Mouse (Mus musculus): ENCODE measurements at regions not wholly inside any gene's neighbourhood (a gene's known extent, or its start where the extent isn't known, plus 50 kb on each side); places are given as distances from the start of the nearest gene placed in this dataset.
A peak's percentile ranks its signal among the peaks of the same experiment; 100 is the strongest.
"Not testable (repeated sequence)": the region's sequence is repeated elsewhere in the genome, so short reads cannot be mapped to it uniquely, and the experiment has no call there.

DNA sequence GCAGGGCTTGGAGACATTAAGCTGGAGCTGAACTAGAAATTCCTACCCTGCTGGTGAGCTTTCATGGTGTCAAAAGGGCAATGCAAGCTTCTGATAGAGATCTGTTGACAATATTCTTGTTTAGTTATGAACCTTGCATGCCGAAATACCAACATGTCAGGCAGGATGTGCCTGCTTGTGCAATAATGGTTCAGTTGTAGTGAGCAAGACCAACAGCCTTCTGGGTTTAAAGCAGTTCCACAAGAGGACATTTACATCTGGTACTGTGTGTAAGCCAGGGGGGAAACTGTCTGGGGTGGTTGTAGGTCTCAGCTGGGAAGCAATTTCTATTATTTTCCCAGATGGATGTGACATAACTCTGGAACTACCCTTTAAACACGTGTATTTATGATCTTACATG lies 987.6 kb upstream of the Gm38303 start:
- DNase-seq: no peak

DNA sequence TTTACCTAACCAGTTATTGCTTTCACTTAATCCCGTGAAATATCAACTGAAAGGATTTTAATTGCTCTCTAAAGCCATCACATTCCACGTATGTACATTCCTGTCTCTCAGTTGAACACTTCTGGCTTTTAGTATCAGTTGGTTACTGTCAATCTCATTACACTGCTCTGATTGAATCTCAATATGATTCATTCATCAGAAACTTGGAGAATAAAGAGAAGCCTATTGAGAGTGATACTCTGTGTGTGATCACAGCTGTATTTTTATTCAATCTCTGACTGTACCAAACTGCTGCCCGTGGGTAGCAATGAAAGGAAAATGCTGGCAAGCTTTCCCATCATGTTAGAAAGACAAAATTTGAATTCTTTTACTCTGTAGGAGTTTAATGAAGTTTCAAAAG lies 957.5 kb upstream of the Gm38303 start:
- no peak for DNase-seq

DNA sequence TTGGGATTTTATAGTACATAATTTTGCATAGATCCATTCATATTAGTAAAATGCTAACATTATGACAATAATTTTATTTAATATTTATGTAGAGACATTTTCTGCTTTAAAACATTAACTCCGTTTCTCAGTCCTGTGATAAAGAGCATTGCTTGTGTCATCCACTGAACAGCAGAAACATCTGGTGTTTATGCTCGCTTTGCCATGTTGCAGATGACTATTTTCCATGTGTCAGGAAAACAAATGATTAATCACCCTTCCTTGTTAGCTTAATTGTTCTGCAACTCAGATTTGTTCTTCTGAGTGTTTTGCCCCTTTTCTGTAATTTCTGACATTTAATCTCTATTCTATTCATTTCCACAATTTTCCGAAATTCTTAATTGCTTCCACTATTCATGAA lies 925.6 kb upstream of the Gm38303 start:
- no peak for DNase-seq

DNA sequence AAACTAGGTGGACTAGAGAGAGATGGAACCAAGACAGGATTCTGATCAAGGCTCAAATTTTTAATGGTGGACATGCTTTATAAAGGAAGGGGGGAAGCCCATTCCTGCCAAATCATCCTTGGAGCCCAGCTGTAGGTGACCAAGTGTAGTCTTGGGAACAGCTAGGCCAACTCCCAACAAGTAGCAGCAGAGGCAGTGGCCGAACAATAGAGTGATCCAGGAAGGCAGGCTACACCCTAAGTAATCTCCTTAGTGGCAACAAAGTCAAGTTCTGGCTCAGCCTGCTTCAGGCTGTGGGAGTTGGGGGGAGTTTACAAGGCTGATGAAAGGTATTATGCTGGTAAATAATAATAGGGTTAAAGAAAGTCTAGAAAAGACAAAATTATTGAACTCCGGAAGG lies 878.5 kb upstream of the Gm38303 start:
- no peak for DNase-seq

DNA sequence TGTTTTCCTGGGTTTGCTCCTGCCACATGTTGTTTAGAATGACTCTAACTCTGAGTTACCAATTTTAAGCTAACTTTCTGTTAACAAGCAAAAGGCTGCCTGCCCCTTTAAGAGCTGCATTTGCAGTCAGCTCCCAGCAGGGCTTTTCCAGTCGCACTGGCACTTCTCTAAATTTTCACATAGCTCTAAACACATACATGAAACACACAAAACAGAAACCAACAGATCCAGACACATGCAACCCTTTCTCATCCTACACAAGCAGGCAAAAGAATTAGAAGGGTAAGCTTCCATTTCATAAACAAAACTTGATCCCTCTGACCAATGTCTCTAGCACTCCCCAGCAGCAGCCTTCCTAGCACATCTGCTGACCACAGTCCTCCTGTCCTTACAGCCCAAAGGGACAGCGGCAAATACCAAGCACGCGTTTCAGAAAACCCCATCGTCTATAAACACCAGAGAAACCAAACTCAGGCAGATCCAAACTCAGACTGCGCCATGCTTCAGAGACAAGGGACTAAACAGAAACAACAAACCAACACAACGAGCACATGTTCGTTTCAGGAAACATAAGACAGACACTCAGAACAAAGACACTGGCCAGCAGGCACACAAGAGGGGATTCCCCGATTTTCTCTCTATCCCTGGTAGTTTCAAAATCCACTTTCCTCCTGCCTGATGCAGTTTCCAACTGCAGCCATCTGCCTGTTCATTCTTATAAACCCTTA lies 877.6 kb upstream of the Gm38303 start:
- DNase-seq: not testable (repeated sequence)

DNA sequence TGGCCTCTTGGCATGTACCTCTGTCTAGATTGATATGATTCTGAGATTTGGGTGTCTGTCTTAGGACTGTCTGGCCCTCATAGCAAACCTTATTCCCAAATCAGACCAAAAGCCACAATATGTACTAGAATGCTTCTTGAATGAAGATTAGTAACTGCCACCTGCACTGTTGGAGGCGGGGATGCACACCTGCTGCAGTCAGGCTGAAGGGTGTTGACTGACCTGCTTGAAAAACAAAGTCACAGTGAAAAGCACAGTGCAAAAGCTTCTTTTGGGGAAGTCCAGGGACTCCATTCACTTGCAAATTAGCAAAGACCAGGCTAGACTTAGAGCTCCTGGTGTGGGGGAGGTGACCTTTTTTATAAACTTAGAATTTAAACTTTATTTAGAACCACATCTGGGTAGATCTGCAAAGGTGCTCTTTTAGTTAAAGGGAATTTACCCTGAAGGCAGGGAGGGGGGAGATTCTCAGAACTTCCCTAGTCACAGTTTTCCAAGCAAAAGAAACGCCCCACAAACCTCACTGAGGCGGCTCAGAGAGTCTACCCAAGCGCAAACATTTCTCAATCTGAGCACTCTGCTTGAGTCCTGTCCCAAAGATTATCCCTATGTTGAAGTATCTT lies 876.9 kb upstream of the Gm38303 start:
- DNase-seq: not testable (repeated sequence)

DNA sequence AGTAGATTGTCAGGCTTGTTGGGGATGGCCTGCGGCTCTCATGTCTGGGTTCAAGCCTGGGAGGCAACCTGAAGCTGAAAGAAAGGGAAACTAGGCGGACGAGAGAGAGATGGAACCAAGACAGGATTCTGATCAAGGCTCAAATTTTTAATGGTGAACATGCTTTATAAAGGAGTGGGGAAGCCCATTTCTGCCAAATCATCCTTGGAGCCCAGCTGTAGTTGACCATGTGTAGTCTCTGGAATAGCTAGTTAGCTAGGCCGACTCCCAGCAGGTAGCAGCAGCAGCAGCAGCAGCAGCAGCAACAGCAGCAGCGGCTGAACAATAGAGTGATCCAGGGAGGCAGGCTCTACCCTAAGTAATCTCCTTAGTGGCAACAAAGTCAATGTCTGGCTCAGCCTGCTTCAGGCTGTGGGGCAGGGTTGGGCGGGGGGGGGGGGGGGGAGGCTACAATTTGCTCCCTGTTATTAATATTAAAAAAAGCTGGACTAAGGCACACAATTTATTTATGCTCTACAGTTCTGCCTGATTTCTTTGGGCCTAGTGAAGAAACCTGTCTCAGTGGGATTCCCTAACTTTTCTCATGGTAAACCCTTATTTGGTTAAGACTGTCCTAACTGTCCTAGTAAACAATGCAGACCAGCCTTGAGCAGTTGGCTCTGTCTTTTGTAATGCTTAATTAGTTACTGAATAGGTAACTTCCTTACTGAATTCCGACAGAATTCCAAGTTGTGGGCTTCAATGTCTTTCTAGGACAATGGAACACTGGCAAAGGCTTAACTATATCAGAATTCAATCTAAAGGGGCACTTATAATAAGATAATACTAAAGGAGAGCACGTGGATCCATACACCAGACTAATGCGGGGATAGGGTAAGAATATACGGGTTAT lies 875.7 kb upstream of the Gm38303 start:
- peak in 1 of 2 experiments; percentile 4 for DNase-seq

DNA sequence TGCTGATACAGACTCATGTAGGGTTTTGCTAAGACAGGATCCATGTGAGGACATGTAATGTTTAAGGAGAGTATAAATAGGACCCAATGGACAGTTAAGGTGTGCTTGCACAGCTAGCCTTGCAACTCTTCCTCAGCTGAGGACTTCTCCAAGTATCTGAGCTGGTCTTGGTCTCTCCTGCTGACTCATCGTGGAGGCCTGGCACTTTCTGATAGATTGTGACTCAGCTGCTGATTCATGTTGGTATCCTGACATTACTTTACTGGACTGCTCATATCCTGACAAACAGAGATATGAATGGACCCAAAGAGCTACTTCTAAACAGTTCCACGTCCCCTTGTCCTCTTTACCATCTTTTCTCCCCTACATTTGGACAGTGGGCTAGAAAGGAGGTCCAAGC lies 838.5 kb upstream of the Gm38303 start:
- DNase-seq: no peak

DNA sequence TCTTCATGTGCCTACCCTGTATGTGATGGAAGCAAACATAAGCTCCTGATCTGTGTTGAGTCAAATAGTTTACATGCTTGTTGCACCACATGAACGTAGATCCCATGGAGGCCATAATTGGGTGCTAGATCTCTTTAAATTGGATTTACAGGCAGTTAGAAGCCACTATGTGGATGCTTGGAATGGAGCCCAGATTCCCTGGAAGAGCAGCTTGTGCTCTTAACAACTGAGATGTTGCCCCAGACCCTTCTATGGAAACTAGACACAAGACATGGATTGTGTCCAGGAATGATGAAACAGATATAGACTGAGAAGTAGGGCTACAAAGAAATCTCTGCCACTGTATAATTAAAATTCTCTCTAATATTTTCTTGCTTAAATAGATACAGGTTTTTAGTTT lies 819.9 kb upstream of the Gm38303 start:
- no peak for DNase-seq

Data from kidney, adult 8-10 months (tissue).